Mouse (Mus musculus): ENCODE measurements at regions not wholly inside any gene's neighbourhood (a gene's known extent, or its start where the extent isn't known, plus 50 kb on each side); places are given as distances from the start of the nearest gene placed in this dataset.
"Not testable (repeated sequence)": the region's sequence is repeated elsewhere in the genome, so short reads cannot be mapped to it uniquely, and the experiment has no call there.

DNA sequence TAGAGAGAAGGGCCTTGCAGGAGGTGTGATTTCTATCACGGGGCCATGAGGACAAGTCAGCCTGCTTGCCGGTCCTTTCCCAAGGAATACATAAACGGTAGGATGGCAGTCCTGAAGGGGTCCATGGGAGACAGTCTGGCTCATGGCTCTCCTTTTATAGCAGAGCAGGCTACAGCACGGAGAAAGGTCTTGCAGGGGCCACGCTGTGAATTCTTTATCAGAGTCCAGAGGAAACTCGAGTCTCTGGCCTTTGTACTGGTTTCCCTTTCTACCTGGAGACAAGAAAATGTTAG lies 1984.0 kb downstream of the 4930444P10Rik start:
- Histone ChIP-seq H3K9me3 (replicated peaks) (0 out of 2 replicates have a peak, but pooled peaks cover 3% of the 10 kb centered on the region), H3K4me2 (no peak overlapping the region), H3K4me1 (peaks cover 7% of the 10 kb centered on the region; the same call in 1 of the 2 replicates), H3K36me3 (ENCODE audit: poor library complexity, severe bottlenecking) (no peaks in the 10 kb centered on the region), H3K27ac (peak overlapping the region; percentile 27; the same call in 1 of the 2 replicates), H3K9ac (no peak overlapping the region), H3K4me3 (no peak overlapping the region), H3K27me3 (no peaks in the 10 kb centered on the region)
- 35% methylated on average over 6 of the region's 6 CpGs for WGBS
- ATAC-seq = peak; percentile 65; the same call in 1 of the 2 replicates

DNA sequence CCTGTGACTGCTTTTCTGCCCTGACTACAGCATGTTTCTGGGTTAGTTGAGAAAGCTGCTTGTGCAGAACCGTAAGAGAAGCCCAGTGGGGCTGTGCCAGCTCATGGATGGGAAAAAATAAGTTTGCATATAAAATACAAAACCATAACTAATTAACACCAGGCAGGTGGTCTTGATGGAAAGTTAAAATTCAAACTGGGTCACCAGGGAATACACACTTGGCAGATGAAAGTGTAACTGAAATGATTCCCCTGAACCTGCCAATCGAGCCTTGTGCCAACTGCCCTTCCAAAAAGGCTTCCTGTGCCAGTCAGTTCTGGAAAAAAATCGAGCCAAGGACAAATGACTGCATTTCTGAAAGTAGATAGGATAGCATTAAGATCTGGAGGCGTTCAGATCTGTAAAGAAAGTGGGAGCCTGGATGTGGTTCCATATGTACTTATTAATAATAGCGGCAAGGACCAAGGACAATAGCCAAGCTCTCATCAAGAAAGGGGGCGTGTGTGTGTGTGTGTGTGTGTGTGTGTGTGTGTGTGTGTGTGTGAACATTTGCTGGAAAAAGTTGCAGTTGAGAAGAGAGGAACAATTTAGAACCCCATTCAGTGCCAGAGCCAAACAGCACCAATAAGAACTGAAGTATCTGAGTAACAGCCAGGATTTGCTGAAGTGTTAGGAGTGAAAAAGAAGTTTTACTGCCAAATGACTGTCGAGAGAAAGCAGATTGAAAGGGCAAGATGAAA lies 1984.5 kb downstream of the 4930444P10Rik start:
- H3K4me1 ChIP-seq = peaks cover 7% of the 10 kb centered on the region; the same call in 1 of the 2 replicates
- WGBS = 58% methylated on average over 7 of the region's 7 CpGs
- H3K4me3 ChIP-seq = no peak overlapping the region
- 0 out of 2 replicates have a peak, but pooled peaks cover 3% of the 10 kb centered on the region for H3K9me3 ChIP-seq (replicated peaks)
- H3K27ac ChIP-seq = peak overlapping the region; percentile 27; the same call in 1 of the 2 replicates
- H3K36me3 ChIP-seq (ENCODE audit: poor library complexity, severe bottlenecking) = no peaks in the 10 kb centered on the region
- peak; percentile 86 for ATAC-seq
- no peak overlapping the region for H3K9ac ChIP-seq
- no peaks in the 10 kb centered on the region for H3K27me3 ChIP-seq
- no peak overlapping the region for H3K4me2 ChIP-seq

DNA sequence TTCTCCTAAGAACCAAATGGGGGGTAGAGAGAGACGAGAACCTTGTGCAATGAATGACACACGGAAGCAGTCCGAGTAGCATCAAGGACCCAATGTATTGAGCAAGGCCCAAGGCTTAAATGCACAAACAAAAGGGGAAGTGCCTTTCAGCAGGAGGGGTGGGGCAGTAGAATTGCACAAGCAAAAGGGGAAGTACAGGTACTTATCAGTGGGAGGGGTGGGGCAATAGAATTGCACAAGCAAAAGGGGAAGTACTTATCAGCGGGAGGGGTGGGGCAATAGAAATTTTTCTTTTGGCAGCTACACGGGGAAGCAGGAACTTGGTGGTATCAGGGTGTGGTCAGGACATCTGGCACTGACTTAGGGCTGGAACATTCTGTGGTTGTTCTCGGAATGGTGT lies 1987.6 kb downstream of the 4930444P10Rik start:
- H3K9ac ChIP-seq; ATAC-seq; H3K4me1 ChIP-seq; H3K4me2 ChIP-seq; H3K27me3 ChIP-seq; H3K4me3 ChIP-seq; H3K9me3 ChIP-seq (replicated peaks); H3K36me3 ChIP-seq (ENCODE audit: poor library complexity, severe bottlenecking); H3K27ac ChIP-seq: not testable (repeated sequence)
- 91% methylated on average over 6 of the region's 6 CpGs for WGBS

DNA sequence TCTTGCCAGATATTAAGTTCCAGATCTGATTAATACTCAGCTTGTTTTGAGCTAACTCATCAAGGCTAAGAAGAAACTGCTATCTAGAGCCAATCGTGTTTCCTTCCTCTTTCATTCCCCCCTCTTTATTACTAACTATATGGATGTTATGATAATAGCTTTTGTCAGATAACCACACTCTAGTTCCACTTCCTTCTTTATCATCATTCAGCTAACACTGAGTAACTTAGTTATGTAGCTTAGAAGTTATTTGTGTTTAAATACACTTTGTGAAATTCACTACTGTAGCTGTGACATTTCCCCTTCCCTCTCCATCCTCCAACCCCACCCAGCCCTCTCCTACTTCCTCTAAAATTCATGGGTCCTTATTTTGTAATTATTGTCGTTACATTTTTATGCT lies 1988.6 kb downstream of the 4930444P10Rik start:
- Histone ChIP-seq H3K27ac (no peak overlapping the region), H3K4me1 (peaks cover 7% of the 10 kb centered on the region; the same call in 1 of the 2 replicates), H3K9me3 (replicated peaks) (peaks cover 7% of the 10 kb centered on the region; the same call in 1 of the 2 replicates), H3K9ac (no peak overlapping the region), H3K27me3 (no peaks in the 10 kb centered on the region), H3K36me3 (ENCODE audit: poor library complexity, severe bottlenecking) (no peaks in the 10 kb centered on the region), H3K4me3 (no peak overlapping the region), H3K4me2 (no peak overlapping the region)
- no peak for ATAC-seq
- WGBS = 82% methylated on average over 2 of the region's 2 CpGs

DNA sequence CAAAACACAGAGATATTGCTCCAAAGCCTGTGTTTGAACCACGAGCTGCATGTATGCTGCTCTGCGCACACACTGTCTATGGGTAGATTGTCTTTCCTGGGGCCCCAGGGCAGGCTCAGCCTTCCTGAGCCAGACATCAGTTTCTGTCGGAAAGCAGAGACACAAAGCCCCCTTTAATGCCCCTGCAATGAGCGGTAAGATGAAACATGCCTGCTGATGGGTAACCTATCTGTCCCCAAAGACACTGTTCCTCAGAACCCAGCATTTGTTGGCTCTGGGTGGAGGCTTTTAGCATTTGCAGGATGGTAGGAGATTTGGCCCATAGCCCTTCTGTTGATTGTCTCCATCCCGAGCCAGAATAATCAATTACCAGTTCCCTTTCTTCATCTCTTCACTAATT lies 1994.1 kb downstream of the 4930444P10Rik start:
- Histone ChIP-seq H3K36me3 (ENCODE audit: poor library complexity, severe bottlenecking) (no peaks in the 10 kb centered on the region), H3K4me1 (peaks cover 15% of the 10 kb centered on the region), H3K9ac (no peak overlapping the region), H3K27me3 (no peaks in the 10 kb centered on the region), H3K4me3 (no peak overlapping the region), H3K4me2 (no peak overlapping the region), H3K9me3 (replicated peaks) (peaks cover 4% of the 10 kb centered on the region; the same call in 1 of the 2 replicates), H3K27ac (no peak overlapping the region)
- ATAC-seq = no peak
- WGBS = 36% methylated on average over 5 of the region's 5 CpGs

DNA sequence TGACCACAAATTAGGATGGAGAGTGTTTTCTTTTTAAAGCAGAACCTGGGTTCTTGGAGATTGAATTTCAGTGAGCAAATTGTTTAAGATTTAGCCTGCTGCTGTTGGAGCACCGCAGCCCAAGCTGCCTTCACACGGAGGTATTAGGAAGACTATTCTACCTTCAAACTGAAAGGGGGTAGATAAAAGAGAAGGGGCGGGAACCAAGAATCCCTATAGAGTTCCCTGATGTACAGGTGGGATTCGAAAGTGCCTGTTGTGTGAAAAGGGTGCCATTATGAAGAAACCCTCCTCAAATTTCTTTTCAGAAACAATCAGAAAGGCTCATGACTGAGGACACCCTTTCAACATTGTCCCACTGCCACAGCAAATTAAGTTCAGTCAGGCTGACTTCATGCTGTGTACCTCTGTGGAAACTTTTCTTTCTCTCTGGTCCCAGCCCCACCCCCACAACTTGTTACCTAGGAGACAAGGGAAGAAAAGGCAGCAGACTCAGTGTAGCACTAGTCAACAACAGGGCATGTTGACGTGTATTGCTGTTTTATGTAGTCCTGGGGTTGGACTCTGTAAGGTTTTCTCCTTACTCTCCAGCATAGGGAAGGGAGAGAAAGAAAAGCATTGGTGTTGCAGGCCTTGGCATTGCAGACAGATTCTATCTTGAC lies 1995.4 kb downstream of the 4930444P10Rik start:
- Histone ChIP-seq H3K27ac (no peak overlapping the region; the same call in 1 of the 2 replicates), H3K4me3 (no peak overlapping the region), H3K9me3 (replicated peaks) (no peaks in the 10 kb centered on the region), H3K4me2 (no peak overlapping the region), H3K4me1 (peaks cover 15% of the 10 kb centered on the region), H3K36me3 (ENCODE audit: poor library complexity, severe bottlenecking) (no peaks in the 10 kb centered on the region), H3K27me3 (no peaks in the 10 kb centered on the region), H3K9ac (no peak overlapping the region)
- ATAC-seq = peak; percentile 78; the same call in 1 of the 2 replicates
- 2% methylated on average over 5 of the region's 5 CpGs for WGBS

DNA sequence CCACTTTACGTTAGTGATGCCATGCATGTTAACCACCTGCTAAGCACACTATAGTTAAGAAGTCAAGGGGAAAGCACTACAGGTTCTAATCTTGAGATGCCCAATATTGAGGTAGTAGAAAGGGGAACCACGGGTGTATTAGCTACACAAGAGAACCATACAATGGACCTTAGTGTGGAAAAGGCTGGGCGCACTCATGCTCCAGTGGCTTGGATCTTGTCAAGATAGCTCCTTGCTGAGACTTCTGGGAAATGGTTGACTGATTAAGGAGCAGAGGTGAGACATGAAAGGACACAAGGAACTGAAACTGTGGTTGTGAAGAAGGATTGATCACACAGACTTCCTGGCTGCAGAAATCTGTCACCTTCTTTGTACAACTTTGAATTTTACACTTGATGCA lies 2028.3 kb downstream of the 4930444P10Rik start:
- Histone ChIP-seq H3K4me2 (no peak overlapping the region), H3K27ac (no peak overlapping the region), H3K36me3 (ENCODE audit: poor library complexity, severe bottlenecking) (no peaks in the 10 kb centered on the region), H3K4me3 (no peak overlapping the region), H3K27me3 (no peaks in the 10 kb centered on the region), H3K9me3 (replicated peaks) (no peaks in the 10 kb centered on the region), H3K4me1 (no peaks in the 10 kb centered on the region), H3K9ac (no peak overlapping the region)
- 91% methylated on average over 3 of the region's 3 CpGs for WGBS
- ATAC-seq = no peak

DNA sequence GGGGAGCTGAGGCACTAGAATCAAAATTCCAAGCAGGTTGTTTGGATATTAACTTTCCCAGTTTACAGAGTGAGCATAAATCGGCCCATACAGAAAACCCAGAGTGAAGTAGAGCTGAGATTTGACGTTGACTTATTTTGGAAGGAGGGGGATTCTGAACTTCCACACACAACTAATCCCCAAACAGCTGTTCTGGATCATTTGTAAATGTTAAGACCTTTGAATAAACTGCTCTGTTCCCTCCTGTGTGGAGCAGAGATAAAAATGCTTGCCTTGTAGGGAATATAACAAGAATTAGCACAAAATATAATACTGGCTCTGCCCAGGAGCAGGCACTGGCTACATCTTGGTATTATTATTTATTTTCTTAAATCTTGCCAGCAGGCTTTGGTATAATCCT lies 2057.0 kb downstream of the 4930444P10Rik start:
- no peaks in the 10 kb centered on the region for H3K9me3 ChIP-seq (replicated peaks)
- no peaks in the 10 kb centered on the region for H3K27me3 ChIP-seq
- no peak overlapping the region for H3K9ac ChIP-seq
- no peaks in the 10 kb centered on the region for H3K36me3 ChIP-seq (ENCODE audit: poor library complexity, severe bottlenecking)
- ATAC-seq = no peak
- 61% methylated on average over 2 of the region's 2 CpGs for WGBS
- H3K4me2 ChIP-seq = no peak overlapping the region
- no peak overlapping the region for H3K27ac ChIP-seq
- H3K4me3 ChIP-seq = no peak overlapping the region
- no peaks in the 10 kb centered on the region for H3K4me1 ChIP-seq

DNA sequence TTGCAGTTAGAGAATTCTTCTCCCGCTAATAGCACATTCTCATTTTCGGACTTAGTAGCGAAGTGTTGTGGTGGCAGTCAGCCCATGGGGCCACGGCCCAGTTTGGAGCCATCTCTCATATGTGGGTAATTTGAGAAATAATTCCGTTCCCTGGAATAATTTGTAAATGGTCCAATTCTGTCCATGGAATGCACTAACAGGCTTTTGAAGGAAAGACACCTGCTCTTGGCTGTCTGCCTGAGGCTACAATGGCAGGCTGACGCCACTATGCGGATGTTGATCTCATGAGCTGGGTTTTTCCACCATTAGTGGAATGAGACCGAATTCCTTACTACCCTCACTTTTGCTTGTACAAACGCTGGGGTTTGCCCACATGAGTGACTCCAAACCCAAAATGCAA lies 2081.6 kb downstream of the 4930444P10Rik start:
- Histone ChIP-seq H3K4me2 (no peak overlapping the region), H3K9me3 (replicated peaks) (no peaks in the 10 kb centered on the region), H3K4me3 (no peak overlapping the region), H3K36me3 (ENCODE audit: poor library complexity, severe bottlenecking) (no peaks in the 10 kb centered on the region), H3K27ac (no peak overlapping the region), H3K27me3 (no peaks in the 10 kb centered on the region), H3K4me1 (no peaks in the 10 kb centered on the region), H3K9ac (no peak overlapping the region)
- 56% methylated on average over 9 of the region's 9 CpGs for WGBS
- ATAC-seq = no peak

DNA sequence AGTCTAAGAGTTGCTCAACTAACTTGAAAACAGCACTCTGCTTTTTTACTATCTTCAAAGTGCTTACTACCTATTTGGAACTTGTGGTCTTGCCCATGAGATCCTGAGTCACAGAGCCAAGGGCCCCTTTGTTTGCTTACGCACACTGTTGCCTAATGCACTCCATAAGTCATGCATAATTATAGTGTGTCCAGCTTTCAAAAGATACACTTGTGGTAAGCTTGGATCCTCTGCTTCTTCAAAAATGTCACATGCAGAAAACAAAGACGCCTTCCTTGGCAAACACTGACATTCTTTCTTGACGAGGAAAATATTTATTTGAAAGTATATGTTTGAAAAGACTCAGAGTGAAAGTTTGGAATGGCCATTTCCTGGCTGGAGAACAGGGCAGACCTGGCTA lies 2082.3 kb downstream of the 4930444P10Rik start:
- no peak for ATAC-seq
- no peak overlapping the region for H3K4me2 ChIP-seq
- H3K9ac ChIP-seq = no peak overlapping the region
- H3K9me3 ChIP-seq (replicated peaks) = no peaks in the 10 kb centered on the region
- no peaks in the 10 kb centered on the region for H3K27me3 ChIP-seq
- no peaks in the 10 kb centered on the region for H3K4me1 ChIP-seq
- no peak overlapping the region for H3K4me3 ChIP-seq
- WGBS = 80% methylated on average over 3 of the region's 3 CpGs
- H3K27ac ChIP-seq = no peak overlapping the region
- H3K36me3 ChIP-seq (ENCODE audit: poor library complexity, severe bottlenecking) = no peaks in the 10 kb centered on the region

DNA sequence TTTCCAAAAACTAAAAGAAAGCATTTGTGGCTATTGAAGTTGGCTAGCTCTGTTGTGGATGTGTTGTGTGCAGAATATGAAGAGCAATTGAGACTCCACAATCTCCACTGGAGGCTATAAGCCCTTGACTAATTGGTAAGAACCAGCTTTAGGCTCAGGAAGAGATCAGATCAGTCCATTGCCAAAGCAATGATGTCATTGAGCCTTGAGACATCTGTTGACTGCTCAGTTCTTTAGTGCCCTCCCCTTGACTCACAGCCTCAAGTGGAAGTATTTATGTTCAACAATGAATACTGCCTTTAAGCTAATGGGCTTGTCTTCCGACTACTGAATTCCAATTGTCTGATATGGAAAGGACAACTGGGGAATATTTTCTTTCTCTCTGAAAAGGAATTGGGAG lies 2090.6 kb downstream of the 4930444P10Rik start:
- H3K27ac ChIP-seq = 0 out of 2 replicates have a peak overlapping the region, but pooled peaks have one; percentile 25
- ATAC-seq = no peak
- 47% methylated on average over 1 of the region's 1 CpGs for WGBS

DNA sequence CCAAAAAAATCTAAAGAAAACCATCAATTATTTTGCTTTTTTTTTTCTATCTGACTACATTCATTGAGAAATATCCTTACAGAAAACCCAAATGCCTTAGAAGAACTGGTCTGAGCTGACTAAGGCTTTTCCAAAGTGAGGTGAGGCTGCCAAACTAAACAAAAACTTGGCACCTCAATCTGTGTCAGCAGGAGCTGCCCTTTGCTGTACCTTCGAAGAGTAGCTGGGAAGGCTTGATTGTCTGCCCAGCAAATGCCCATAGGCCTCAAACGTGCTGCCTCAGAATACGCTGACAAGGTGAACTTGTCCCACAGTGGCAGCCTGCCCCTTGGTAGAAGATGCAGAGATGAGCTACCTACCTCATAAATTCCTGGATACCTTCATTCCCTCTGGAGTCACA lies 2091.7 kb downstream of the 4930444P10Rik start:
- Histone ChIP-seq H3K9ac (no peak overlapping the region), H3K36me3 (ENCODE audit: poor library complexity, severe bottlenecking) (no peaks in the 10 kb centered on the region), H3K9me3 (replicated peaks) (no peaks in the 10 kb centered on the region), H3K27me3 (no peaks in the 10 kb centered on the region), H3K4me3 (no peak overlapping the region), H3K27ac (no peak overlapping the region; the same call in 1 of the 2 replicates), H3K4me1 (no peaks in the 10 kb centered on the region), H3K4me2 (no peak overlapping the region)
- 60% methylated on average over 3 of the region's 3 CpGs for WGBS
- 0 out of 2 replicates have a peak, but pooled peaks have one; percentile 27 for ATAC-seq

More for the DNA sequence above, 2090.6 kb downstream of the 4930444P10Rik start:
- no peaks in the 10 kb centered on the region for H3K36me3 ChIP-seq (ENCODE audit: poor library complexity, severe bottlenecking)
- H3K4me3 ChIP-seq = no peak overlapping the region
- no peak overlapping the region for H3K4me2 ChIP-seq
- H3K9ac ChIP-seq = no peak overlapping the region
- no peaks in the 10 kb centered on the region for H3K27me3 ChIP-seq
- no peaks in the 10 kb centered on the region for H3K4me1 ChIP-seq
- no peaks in the 10 kb centered on the region for H3K9me3 ChIP-seq (replicated peaks)

All from forebrain, embryonic 13.5 days (tissue).